Mouse (Mus musculus) cerebellum, adult 11-12 months (tissue): ENCODE data around the gene Vmn2r110.

ENCODE experiments used
- DNase-seq: peaks from one replicate; pipeline ENCODE4 v3.0.0; 2022

Gene Vmn2r110

DNA sequence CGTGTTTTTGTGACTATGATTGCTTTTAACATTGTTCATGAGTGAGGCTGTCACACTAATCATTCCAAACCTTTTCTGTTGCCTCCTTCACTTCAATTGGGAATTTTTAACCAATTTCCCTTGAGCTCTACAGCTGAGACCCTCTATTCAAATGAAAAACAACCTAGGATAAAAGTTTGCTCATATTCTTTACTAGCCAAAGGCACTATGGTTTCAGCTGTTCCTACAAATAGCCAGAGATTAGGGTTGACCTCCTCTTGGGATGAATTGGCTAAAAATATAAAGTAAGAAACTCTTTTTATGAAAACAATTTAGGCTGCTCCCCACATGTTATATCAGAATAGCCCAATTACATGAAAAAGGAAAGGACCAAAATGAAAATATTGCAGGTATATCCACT, at the start of gene Vmn2r110:
Vmn2r110 (minus strand) TSS at position 101 of the 400 bp plus-strand sequence.
- DNase-seq: no peak

DNA sequence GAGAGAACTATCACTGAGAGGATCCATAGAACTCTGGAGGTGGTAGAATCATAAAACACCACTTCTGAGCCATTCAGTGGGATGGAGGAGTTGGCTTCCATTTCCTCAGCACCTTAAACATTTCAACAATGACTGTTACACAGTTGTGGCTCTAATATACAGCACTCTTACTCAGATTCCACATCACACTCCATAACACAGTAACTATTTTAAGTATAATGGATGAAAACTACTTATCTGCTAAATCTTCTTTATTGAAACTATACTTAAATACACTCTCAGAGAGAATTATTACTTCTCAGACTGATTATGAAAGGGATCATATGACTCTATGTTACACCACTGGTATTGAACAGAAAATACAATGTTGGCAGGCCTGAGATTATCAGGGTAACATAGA, 28.6 kb upstream of the Vmn2r110 start, which contains the start of gene Fpr-rs3:
Fpr-rs3 (minus strand) TSS at position 101 of the 400 bp plus-strand sequence.
- no peak for DNase-seq

- no peak for DNase-seq
Observed at GRCm38 (mm10) chr17:20564656-20565055, 31.6 kb downstream of the Vmn2r110 start, which contains the start of gene Vmn2r109. Vmn2r109 (minus strand) TSS chr17:20564756.
